Mouse (Mus musculus) c-Kit-negative CD71-positive TER-119-positive erythroid progenitor cells, embryonic 14.5 days (primary cell): Measurements from ENCODE around the gene Polr2e.

Experiments
- DNase-seq: peaks from one replicate; pipeline ENCODE4 v3.0.0-alpha.2; 2013; ENCODE audit warnings: low read depth, low spot score

The Polr2e gene

DNA sequence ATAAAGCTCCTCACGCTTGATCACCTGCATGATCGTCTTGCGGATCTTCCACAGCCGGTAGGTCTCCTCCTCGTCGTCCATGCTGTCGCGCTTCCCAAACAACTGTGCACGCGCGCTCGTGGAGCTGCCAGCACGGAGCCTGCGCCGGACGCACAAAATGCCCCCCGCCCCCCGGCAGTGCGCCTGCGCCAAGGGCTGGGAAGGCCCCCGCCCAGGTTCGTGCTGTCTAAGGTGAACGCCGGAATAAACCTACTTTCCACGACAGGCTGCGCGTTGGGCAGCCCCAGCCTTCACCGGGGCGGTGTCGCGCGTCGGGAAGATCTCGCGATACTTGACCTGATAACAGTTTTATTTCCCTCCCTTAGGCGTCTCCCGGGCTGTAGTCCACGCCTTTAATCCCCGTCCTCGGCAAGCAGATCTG lies at the start of gene Polr2e:
TSS of gene Polr2e (minus strand) at position 237 of the 421 bp plus-strand sequence.
- DNase-seq, result peak; percentile 96

DNA sequence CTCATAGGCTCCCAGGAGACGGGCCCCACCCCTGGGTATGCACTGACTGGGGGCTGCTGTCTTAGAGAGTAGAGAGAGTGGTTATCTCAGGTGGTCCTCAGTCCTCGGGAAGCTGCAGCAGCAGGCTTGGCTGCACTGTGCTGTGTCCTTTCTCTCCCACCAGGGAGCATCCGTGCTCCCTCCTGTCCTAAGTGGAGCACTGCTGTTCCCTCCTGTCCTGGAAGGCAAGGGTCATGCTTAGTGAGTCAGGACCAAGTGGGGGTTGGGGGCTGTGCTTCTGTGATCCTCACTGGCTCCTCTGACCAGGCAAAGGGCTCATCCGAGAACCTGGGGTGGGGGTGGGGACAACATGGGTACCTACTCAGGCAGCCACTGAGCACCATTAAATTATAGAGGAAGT lies 49.6 kb upstream of the Polr2e start:
- no peak for DNase-seq

DNA sequence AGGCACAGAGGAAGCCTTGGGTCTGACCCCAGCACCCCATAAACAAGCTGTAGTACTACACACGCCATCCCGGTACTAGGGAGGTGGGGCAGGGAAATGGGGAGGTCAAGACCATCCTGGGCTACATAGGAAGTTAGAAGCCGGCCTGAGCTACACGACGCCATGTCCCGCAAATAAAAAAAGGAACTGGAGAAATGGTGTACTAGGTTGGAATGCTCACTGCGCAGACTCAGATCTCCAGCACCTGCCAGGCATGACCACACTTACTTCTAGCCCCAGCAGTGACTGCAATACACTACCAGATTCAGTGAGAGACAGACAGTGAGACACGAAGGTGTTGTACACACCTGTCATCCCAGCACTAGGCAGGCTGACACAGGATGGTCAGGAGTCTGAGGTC lies 47.9 kb upstream of the Polr2e start:
- no peak for DNase-seq

DNA sequence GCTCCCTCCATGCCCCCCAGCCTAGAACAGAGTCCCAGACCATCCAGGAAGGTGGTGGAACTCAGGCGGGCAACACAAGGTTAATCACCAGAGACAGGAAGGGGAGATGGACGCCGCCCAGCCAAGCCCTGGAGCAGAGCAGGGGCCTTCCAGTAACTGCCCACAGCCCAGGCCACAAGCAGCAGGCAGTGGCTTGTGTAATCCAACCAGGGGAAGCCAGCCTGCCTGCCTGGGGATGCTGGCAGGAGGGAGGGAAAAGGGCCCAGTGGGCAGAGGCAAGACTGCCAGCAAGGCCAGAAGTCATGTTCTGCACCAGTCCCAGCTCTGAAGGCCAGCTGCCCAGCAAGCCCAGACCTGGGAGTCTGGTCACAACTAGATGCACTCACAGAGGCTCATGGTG lies 47.3 kb upstream of the Polr2e start:
- no peak for DNase-seq

DNA sequence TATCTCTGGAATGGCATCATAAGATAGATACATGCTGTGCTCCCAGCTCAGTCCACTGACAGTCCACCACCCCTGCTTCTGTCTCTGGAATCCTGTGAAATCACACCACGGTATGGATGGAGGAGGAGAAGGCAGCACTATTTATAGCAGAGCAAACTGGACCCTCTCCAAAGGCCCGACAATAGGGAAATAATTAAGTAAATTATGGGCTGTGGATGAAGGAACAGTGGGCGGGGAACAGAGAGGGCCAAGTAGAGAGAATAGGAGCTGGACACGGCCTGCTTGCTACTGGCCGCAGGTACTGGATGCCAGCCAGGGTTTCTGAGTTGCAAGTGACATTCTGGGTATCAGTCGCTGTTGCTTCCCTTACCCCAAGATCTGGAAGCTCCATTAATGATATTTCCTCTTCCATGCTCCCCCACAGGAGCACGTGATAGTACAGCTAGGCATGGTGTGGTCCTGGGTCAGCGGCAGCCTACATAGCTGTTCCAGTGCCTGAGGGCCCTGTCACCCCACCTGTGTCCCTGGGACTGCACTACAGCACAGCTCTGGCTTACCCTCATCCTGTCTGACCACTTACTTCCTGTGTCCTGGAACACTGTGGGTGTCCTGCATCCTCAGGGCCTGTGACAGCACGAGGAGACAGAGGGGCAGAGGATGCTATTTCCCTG lies 45.4 kb upstream of the Polr2e start:
- no peak for DNase-seq

DNA sequence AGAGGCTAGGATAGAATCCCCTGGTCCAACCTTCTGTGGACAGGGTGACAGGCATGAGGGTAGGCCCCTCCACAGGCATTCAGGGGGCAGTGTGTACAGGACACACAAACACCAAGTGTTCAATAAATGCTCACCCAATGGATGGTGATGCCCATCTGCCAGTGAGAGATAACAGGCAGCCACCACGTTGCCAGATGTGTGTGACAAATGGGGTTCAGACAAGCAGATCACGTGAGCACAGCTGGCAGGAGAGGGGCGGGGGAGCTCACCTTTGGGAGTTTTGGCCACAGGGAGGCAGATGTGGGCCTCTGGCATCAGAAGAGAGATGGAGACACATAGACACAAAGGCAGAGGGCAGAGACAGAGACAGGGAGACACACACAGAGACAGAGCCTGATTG lies 41.5 kb upstream of the Polr2e start:
- peak; percentile 86 for DNase-seq

DNA sequence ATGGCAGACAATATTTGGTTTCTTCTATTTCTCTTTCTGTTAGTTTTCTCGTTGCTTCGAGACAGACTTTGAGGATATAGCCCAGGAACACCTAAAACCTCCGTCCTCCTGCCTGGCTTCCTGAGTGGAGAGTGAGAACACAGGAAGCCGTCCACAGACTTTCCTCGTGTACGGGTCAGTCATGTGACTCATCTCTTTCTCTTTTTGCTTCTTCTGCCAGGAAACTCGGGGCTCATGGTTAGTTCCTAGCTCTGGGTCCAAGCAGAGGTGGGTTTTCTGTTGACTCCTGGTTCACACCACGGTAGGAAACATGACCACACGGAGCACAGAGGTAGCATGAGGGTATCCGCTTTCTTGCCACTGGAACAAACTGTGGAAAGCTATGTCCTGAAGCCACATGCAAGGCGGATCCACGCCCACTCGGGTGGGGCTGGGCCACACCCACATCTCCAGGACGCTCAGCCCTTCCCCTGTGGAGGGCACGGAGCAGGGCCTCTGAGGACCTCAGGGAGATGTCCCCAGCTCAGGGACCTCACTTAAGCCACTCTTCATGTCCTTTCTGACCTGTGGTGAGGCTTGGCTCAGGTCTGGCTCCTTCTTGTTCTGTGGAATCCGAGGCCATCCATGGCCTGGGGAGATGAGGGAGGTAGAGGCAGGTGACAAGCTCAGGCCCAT lies 40.9 kb upstream of the Polr2e start:
- peak; percentile 83 for DNase-seq

DNA sequence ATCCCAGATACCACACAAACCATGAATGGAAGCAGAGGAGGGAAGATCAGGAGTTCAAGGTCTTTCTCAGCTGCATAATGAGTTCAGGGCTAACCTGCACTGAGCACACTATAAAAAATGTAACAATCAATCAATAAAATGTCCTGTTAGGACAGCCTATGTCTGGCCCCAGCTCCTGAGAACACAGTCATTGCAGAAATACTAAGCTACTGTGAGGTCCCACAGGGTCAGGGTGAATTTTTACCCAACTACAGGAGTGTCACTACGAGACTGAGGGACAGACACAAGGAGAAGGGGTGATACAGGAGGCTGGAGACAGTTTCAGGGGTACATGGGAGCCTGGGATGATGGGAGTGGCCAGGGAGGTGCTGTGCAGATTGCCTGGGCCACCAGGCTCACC lies 38.8 kb upstream of the Polr2e start:
- no peak for DNase-seq

DNA sequence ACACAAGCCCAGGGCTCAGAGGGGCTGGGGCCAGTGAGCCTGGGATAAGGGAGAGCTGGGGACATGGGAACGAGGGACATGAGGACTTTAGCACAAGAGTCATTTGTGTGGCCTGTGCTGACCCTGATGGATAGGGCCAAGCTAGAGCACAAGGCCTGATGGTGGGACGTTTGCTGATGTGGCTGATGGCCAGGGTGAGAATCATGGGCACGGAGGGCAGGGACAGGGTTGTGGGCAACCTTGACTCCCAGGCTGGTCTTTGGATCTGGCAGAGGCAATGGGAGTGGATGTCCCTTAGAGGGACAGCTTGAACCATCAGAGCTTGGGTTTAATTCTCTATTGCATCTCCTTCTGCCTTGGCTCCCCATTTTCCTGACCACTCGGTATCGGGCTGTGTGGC lies 37.7 kb upstream of the Polr2e start:
- DNase-seq, result no peak

DNA sequence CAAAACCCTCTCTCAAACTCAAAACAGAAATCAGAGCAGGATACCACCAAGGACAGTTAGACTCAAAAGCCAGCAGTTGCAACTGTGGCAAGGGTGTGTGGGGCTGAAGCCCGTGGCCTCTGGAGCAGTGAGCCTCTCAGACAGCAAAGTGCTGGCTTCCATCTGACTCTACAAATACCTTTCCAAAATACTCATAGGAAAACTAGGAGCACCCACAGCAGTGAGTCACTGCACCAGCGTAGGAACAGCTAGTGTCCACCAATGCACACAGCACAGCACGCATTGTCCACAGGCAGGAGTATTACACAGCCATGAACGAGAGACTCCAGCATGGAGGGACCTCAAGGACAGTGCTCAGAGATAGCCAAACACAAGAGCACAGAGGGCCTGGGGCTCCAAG lies 36.8 kb upstream of the Polr2e start:
- no peak for DNase-seq

DNA sequence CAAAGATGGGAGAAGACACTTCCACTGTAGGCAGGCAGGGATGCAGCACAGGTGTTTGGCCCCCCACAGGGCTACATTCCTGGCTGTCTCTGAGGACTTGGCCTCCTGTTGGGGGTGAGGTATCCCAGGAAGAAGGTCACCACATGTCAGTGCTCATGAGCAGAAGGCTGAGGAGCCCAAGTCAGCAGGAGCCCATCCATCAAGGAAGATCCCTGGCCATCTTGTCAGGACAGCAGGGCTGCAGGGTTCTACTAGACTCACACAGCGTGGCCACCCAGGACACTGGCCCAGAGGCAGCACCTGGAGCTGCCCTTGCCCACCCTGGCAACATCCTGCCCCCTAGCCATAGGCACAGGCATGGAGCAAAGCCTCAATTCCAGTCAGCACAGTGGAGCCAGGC lies 36.3 kb upstream of the Polr2e start:
- no peak for DNase-seq

DNA sequence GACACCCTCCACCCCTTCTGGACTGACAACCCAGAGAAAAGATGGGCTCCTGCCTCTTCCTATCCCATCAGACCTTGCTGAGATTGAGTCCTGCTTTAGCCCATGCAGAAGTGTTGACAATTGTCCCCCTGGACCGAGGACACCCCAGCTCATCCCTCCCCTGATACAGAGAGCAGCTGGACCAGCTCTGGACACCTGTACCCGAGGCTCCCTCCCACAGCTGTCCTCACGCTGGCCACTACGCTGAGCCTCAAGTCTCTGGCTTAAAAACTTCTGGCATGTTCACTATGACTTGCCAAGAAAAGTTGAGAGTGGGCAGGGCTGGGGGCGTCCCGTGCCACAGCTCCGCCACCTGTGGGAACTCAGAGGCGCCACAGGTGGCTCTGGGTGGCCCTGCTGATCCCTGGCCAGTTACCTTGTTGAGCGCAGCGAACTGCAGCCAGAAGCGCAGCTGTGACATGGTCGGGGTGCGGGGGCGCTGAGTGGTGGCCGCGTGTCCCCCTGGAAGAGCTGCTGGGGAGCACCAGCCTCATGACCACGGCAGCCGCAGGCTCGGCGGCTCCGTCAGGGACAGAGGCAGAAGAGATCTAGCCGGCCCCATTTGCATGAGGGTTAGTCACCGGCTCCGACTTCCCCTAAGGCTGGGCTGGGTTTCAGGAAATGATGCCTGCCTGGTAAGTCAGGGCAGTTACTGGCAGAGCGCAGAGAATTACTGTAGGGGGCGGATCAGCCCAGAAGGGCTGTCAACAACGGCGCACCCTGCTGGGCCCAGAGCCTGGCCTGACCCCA lies 35.4 kb upstream of the Polr2e start:
- no peak for DNase-seq

DNA sequence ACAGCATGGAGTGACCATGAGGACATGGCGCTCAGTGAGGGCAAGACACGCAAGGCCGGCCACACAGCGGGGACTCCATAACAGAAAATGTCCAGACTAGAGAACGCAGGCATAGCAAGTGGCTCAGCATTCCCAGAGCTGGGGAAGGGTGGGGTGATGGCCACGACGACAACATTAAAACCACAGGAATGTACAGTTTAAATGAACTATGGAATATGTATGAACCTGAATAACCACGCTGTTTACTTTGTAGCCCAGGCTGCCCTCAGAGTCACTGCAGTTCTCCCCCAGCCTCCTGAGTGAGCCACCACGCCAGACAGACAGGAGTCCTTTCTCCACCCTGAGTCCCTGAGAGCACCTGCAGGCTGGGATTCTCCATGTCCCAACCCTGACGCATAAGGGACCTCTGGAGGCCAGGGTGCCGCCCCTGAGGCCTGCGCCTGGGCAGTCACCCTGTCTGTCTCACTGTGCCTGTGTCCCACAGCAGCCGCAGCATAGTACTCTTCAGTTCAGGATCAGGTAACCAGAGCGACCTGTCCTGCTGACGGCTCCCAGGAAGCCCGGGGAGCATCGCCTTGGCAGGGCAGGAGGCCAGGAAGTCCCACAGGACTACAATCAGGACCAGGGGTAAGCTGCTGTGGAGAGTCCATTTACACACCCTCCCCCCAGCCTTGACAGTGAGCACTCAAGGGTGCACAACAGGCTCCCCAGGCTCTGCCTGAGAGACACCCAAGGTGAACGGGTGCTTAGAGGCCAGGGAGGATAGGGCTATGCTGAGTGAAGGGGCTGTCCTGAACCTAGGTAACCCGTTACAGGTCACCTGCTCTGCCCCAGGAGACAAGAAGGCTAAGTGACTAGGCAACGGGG lies 33.3 kb upstream of the Polr2e start:
- DNase-seq, result no peak

DNA sequence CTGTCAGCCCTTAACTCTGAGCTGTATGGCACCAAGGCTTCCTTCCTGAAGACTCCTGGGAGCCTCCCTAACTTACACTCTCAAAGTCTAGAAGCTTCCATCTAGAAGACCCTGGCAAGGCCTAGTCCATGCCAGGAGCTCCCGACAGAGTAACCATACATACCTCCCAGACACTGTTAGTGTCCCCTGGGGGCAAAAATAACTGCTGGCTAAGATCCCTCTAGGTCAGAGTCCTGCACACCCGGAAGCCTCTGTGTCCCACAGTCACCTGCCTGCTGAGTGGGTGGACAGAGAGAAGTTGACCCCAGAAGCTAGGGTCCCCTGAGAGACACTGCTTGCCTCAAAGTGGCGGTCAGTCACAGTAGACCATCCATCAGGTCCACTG lies 31.9 kb upstream of the Polr2e start:
- DNase-seq, result no peak

DNA sequence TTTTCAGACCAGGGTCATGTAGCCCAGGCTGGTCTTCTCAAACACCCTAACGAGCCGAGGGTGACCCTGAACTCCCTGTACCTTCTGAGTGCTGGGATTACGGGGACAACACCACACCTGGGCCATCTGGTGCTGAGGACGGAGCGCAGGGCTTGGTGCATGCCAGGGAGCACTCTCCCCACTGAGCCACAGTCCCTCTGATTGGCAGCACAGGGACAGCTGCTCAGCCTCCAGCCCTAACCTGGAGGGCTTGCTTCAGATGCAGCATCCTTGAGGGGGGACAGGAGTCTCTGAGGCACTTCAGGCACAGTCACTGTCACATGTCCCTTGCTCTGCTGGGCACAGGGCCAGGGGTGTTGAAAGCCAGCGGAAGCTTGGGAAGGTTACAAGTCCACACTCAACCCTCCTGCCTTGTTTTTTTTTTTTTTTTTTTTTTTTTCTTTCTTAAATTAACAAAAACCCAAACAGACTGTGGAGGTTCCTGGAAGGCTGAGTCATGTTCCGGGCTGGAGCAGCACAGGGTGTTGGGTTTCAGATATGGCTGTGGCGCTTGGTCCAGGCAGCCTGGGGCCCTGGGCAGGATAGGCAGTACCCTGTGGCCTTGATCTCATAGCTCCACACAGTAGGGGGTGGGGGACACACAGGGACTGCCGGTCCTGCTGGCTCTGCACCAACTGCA lies 31.4 kb upstream of the Polr2e start:
- peak; percentile 79 for DNase-seq

DNA sequence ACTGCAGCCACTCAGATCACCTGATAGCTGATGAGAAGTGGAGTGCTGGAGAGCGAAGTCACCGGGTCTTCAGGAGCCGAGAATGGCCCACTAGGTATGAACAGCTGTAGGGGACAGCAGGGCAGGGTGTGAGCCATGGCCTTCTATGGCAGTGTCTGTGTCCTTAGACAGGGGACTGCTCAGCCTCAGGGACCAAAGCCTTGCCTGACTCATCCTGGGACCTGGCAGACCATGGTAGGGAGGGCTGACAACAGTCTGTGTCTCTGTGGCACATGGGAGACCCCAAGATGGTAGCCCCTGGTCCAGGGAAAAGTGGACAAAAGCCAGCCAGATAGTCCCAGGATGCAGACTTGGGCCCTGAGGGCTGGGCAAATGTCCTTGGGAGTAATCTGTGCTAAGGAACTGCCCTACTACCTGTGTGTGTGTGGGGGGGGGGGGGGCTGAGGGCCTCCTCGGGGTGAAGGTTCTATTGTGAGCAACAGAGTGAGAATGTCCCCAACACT lies 30.4 kb upstream of the Polr2e start:
- no peak for DNase-seq

DNA sequence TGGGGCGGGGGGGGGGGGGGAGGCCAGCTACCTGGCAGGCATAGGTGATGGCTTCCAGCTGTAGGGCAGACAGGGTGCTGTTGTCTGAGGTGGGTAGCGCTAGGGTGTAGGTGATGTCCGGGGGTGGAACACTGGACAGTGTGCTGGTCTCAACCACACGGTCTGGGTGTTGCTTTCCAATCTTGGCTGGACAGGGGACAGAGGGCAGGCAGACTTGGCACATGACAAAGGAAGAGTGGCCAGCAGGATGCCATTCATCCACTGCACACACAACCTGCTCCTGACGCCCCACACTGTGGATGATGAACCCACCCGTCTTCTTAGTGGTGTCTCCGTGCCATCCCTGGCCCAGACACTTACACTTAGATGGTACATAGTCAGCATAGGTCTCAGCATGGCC lies 29.7 kb upstream of the Polr2e start:
- DNase-seq, result no peak

DNA sequence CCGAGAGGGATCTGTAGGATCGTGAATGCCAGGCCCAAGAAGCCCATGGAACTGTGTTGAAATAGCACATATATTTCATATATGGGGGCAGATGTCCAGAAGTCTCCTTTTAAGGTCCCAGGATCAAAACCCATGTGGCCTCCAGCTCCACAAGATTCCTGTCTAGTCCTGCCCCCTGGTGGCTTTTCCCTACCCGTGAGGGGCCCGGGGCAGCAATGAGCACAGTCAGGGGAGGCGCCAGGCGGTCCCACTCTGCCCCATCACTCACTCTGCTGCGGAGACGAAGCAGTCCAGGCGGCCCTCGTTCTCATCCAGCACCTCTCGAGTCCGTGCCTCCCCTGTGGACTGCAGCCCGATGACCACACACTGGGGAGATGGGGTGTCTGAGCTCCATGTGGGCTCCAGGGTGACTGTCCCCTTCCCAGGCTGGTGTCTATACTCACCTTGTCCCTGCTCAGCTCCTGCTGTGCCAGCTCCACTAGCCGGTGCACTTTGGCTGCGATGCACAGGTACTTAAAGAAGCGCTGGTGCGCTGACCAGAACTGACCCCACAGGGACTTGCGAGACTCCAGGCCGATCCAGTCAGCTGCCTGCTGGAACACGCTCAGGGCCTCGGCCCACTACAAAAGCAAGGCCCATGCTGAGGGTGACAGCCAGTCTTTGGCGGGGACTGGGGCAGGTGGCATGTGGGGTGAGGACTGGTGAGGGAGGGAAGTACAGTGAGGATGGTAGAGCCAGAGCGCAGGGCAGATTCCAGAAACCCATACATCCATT lies 24.5 kb upstream of the Polr2e start:
- no peak for DNase-seq

DNA sequence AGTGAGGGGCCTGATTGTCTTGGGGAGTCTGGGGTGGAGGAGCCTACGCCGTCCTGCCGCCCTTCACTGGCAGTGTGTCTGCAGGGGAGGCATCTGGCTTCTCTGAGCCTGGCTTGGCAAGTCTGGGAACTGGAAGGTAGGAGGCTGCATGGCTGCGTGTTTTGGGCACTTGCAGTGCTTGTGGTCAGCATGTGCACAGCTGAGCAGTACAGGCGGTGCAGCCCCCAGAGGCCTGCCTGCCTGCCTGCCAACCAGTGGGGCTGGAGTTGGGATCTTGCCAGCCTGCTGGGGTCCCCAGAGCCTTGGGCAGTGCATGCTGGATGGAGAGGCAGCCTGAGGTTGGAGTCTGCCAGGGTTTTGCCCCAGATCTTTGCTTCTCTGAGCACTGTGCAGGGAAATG lies 23.5 kb upstream of the Polr2e start:
- DNase-seq, result no peak

DNA sequence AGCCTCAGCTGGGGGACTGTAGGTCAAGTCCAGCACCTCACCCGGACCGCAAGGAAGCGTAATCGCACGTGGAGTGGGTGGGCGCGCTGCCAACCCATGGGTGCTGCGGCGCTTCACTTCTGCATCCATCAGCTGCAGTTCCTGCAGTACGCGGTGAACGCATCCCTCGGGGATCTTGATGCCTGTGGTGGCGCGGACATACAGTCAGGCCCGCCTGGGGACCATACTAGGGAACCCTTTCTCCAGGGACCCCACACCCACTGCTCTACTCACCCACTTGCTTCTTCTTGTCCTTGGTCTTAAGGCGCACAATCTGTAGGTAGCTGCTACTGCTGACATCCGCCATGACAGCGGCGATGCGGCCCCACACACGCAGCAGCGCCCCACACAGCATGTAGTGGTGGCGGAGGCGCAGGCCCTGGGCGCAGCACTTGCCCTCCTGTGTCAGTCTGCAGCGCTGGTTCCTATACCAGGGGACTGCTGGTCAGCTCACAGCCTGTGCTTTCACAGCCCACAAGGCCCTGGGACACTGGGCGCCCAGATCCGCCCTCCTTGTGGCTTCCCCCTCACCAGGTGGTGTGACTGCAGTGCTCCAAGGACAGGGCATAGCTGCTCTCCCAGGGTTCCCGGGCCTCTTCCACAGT lies 18.2 kb upstream of the Polr2e start:
- no peak for DNase-seq
